Mouse (Mus musculus) hindbrain, embryonic 11.5 days (tissue): Measurements from ENCODE around the gene Iqch. TPM values are rescaled to one million over a fixed set of nuclear protein-coding genes. Genes with fewer than 3 reads are reported as not detected.

Source experiments
- ATAC-seq: fragments of 200-750 bp; cut with Nextera tagmentation; 2 replicates; pipeline ENCODE4 v1.8.0; 2017; ENCODE audit warnings: mild to moderate bottlenecking, moderate TSS enrichment, moderate library complexity; ENCODE audit not compliant: low FRiP score
- DNase-seq: peaks from one replicate; pipeline ENCODE4 v3.0.0-alpha.2; 2015; ENCODE audit warnings: low spot score
- H3K27ac ChIP-seq: fragments of 300-500 bp; sonication (generic); 2 replicates; pipeline ENCODE4 v1.5.1; 2014; ENCODE audit warnings: mild to moderate bottlenecking, low read depth, low read length
- H3K27me3 ChIP-seq: fragments of 300-500 bp; sonication (generic); 2 replicates; pipeline ENCODE4 v1.6.1; 2014; ENCODE audit warnings: mild to moderate bottlenecking, low read length, moderate library complexity, mixed read lengths; ENCODE audit not compliant: control insufficient read depth, insufficient read depth
- H3K36me3 ChIP-seq: fragments of 300-500 bp; sonication (generic); 2 replicates; pipeline ENCODE4 v1.6.1; 2014; ENCODE audit warnings: mild to moderate bottlenecking, low read length, moderate library complexity, mixed read lengths; ENCODE audit not compliant: control insufficient read depth, insufficient read depth
- H3K4me1 ChIP-seq: fragments of 300-500 bp; sonication (generic); replicated peaks from 2 replicates; pipeline ENCODE4 v1.6.1; 2014; ENCODE audit warnings: low read length, mixed read lengths; ENCODE audit not compliant: control insufficient read depth, insufficient read depth
- H3K4me2 ChIP-seq: fragments of 300-500 bp; sonication (generic); replicated peaks from 2 replicates; pipeline ENCODE4 v1.6.1; 2014; ENCODE audit warnings: mild to moderate bottlenecking, low read depth, low read length
- H3K4me3 ChIP-seq: fragments of 300-500 bp; sonication (generic); 2 replicates; pipeline ENCODE4 v1.5.1; 2014; ENCODE audit warnings: low read depth, low read length
- H3K9ac ChIP-seq: fragments of 300-500 bp; sonication (generic); 2 replicates; pipeline ENCODE4 v1.6.1; 2014; ENCODE audit warnings: low read depth, low read length
- H3K9me3 ChIP-seq: fragments of 300-500 bp; sonication (generic); 2 replicates; pipeline ENCODE4 v1.6.1; 2016; ENCODE audit warnings: low read length; ENCODE audit not compliant: control insufficient read depth
- WGBS: fragments of 180-500 bp; shearing (Covaris S2); extraction: QIAGEN DNeasy Blood & Tissue Kit; methylation state at CpG from one replicate; pipeline ENCODE4 v1.1.7; 2014; 5-methylcytosine and 5-hydroxymethylcytosine counted together
- polyA plus RNA-seq: library from polyadenylated mRNA; unstranded; fragments of >200 nt; fragmentation: Nextera tagmentation; extraction: Ambion mirVana; gene quantifications from 2 replicates; pipeline ENCODE4 v1.2.1, GENCODE M21; 2014

Gene Iqch
- polyA plus RNA-seq, 1 experiment from 2014 or later, result 0.32 TPM

GRCm38 (mm10) chr9:63641983-63642646 is 39.8 kb upstream of the Iqch start:
- no peak overlapping the region for H3K4me3 ChIP-seq
- 0 out of 2 replicates have a peak, but pooled peaks cover 3% of the 10 kb centered on the region for H3K36me3 ChIP-seq

DNA sequence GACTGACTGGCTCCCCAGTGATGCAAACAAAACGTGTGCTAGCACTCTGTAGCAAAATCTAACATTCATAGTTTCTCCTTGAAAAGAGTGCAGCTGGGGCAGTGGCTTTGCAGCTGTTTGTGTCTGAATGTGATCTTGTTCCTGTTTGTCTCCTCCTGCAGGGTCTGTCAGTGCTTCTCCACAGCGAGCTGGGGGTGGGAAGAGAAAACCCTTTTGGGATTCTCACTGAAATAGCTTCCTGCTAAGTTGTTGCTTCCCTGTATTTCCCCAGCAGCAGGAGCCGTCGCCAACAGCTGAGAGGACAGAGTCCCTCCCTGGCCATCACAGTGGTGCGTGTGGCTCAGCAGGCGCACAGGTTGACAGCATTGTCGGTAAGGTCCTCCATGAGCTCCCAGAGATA is 33.8 kb upstream of the Iqch start:
- DNase-seq (no peak), ATAC-seq (no peak)
- H3K9ac ChIP-seq, result no peak overlapping the region
- H3K27me3 ChIP-seq, result no peaks in the 10 kb centered on the region
- H3K4me2 ChIP-seq, result no peak overlapping the region
- no peak overlapping the region for H3K4me3 ChIP-seq
- 58% methylated on average over 7 of the region's 7 CpGs for WGBS
- no peaks in the 10 kb centered on the region for H3K4me1 ChIP-seq
- H3K27ac ChIP-seq, result no peak overlapping the region
- H3K36me3 ChIP-seq, result 0 out of 2 replicates have a peak, but pooled peaks cover 3% of the 10 kb centered on the region
- H3K9me3 ChIP-seq, result no peaks in the 10 kb centered on the region

More at GRCm38 (mm10) chr9:63641983-63642646, 39.8 kb upstream of the Iqch start:
- ATAC-seq (no peak), DNase-seq (no peak)
- Histone ChIP-seq H3K4me2 (no peak overlapping the region), H3K27me3 (no peaks in the 10 kb centered on the region), H3K27ac (no peak overlapping the region), H3K9me3 (no peaks in the 10 kb centered on the region), H3K9ac (no peak overlapping the region), H3K4me1 (no peaks in the 10 kb centered on the region)
- 91% methylated on average over 4 of the region's 4 CpGs for WGBS

- Histone ChIP-seq H3K4me3 (no peak overlapping the region), H3K9me3 (no peaks in the 10 kb centered on the region), H3K36me3 (0 out of 2 replicates have a peak, but pooled peaks cover 3% of the 10 kb centered on the region), H3K4me1 (no peaks in the 10 kb centered on the region), H3K9ac (no peak overlapping the region), H3K27ac (no peak overlapping the region), H3K4me2 (no peak overlapping the region), H3K27me3 (no peaks in the 10 kb centered on the region)
- DNase-seq (no peak), ATAC-seq (no peak)
- 50% methylated on average over 7 of the region's 7 CpGs for WGBS
Measured at GRCm38 (mm10) chr9:63633334-63633733, 31.0 kb upstream of the Iqch start.

DNA sequence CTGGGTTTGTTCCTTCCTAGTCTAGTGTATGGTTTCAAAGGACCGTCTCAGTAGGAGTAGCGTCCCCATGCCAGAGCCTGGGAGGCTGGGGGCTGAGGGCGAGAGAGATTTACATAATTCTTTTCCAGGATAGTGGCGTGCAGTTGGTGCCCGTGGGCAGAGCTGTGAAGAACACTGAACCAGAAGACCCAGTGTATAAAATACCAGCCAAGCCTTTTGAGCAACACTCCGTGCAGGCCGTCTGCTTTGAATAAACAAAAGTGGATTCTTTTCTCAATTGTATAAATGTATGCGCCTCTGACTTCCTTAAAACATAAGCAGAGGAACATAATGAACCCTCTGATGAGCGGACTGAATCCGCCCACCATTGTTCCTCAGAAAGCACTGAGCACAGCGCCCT is 30.6 kb upstream of the Iqch start:
- Histone ChIP-seq H3K27me3 (no peaks in the 10 kb centered on the region), H3K9ac (no peak overlapping the region), H3K9me3 (no peaks in the 10 kb centered on the region), H3K27ac (no peak overlapping the region), H3K4me2 (no peak overlapping the region), H3K4me1 (no peaks in the 10 kb centered on the region), H3K36me3 (0 out of 2 replicates have a peak, but pooled peaks cover 3% of the 10 kb centered on the region), H3K4me3 (no peak overlapping the region)
- ATAC-seq, result no peak
- 49% methylated on average over 11 of the region's 11 CpGs for WGBS
- DNase-seq, result no peak

DNA sequence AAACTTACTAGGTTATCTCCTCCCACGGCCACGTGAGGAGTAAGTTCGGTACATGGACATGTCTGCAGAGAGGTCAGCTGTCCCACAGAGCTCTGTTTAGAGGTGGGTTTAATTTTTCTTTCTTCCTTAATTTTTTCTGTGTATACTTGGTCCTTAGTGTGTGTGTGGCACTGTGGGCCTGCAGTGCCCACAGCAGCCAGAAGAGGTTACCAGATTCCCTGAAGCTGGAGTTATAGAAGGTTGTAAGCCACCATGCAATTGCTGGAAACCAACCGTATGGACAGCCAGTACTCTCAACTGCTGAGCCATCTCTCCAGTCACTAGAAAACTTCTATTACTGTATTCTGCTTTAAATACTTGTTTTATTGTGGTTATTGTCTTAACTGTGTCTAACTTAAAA is 29.8 kb upstream of the Iqch start:
- ATAC-seq, result no peak
- DNase-seq, result no peak
- WGBS, result 74% methylated on average over 4 of the region's 4 CpGs

DNA sequence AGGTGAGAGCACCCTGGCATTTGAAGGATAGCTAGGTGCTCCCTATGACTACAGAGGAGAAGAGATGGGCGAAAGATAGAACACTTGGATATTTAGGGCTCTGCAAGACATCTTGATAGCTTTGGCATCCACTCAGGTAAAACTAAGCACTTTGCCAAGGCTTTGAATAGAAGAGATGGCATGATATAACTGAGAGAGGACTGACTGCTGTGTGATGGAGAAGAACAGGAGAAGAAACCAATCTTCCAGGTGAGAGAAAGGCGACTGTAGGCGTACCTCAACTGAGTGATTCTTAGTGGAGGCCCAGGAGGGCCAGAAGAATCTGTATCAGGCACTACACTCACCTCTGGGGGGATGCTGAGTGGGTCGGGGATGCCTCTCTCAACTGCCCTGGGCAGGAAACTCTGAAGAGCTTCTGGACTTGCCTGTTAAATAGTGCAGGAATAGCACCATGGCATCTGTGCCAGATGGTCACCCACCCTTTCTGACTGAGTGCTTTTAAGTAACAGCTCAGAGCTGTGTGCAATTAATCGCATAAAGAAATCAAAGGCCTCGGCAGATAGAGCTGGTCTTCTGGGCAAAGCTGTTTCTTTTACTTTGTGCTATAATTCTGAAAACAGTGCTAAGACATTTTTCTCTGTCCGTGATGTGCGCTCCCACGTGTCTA is 22.9 kb upstream of the Iqch start:
- H3K9ac ChIP-seq, result no peak overlapping the region
- H3K27ac ChIP-seq, result no peak overlapping the region
- H3K9me3 ChIP-seq, result no peaks in the 10 kb centered on the region
- no peaks in the 10 kb centered on the region for H3K27me3 ChIP-seq
- ATAC-seq, result no peak
- DNase-seq, result no peak
- H3K4me1 ChIP-seq, result no peaks in the 10 kb centered on the region
- H3K4me3 ChIP-seq, result no peak overlapping the region
- no peak overlapping the region for H3K4me2 ChIP-seq
- H3K36me3 ChIP-seq, result no peaks in the 10 kb centered on the region
- 92% methylated on average over 9 of the region's 9 CpGs for WGBS

More for the DNA sequence above, 29.8 kb upstream of the Iqch start:
- Histone ChIP-seq H3K4me1 (no peaks in the 10 kb centered on the region), H3K9ac (no peak overlapping the region), H3K36me3 (no peaks in the 10 kb centered on the region), H3K27me3 (no peaks in the 10 kb centered on the region), H3K27ac (no peak overlapping the region), H3K4me2 (no peak overlapping the region), H3K9me3 (no peaks in the 10 kb centered on the region), H3K4me3 (no peak overlapping the region)

DNA sequence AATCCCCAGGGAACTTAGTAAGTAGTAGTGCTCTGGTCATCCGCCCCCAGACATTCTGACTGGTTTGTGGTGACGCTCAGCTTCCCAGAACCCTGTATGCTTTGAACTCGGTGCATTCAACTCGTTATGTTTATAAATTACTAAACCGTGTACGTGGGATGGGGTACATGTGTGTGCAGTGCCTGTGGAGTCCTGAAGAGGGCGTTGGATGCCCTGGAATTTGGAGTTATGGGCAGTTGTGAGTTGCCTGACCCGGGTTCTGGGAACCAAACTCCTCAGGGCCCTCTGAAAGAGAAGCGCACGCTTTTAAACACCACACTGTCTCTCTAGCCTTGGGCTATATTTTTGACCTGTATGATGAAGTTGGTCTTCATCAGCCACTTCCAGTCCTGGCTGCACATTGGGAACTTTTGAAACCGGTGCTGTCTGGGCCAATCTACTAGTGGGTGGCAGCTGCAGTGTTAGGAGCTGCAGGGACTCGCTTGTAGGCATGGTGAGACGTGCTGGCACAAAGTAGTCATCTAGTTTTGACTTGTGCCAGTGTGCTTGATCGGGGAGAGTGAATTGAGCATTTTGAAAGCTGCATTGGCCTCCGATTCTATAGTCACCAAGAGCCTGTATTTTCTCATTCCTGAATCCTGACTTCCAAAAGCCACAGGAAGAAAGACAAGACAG is 21.7 kb upstream of the Iqch start:
- H3K27me3 ChIP-seq, result no peaks in the 10 kb centered on the region
- no peak overlapping the region for H3K4me3 ChIP-seq
- H3K4me1 ChIP-seq, result no peaks in the 10 kb centered on the region
- H3K36me3 ChIP-seq, result no peaks in the 10 kb centered on the region
- DNase-seq (no peak), ATAC-seq (no peak)
- WGBS, result 80% methylated on average over 15 of the region's 15 CpGs
- no peak overlapping the region for H3K27ac ChIP-seq
- H3K9ac ChIP-seq, result no peak overlapping the region
- no peak overlapping the region for H3K4me2 ChIP-seq
- no peaks in the 10 kb centered on the region for H3K9me3 ChIP-seq

DNA sequence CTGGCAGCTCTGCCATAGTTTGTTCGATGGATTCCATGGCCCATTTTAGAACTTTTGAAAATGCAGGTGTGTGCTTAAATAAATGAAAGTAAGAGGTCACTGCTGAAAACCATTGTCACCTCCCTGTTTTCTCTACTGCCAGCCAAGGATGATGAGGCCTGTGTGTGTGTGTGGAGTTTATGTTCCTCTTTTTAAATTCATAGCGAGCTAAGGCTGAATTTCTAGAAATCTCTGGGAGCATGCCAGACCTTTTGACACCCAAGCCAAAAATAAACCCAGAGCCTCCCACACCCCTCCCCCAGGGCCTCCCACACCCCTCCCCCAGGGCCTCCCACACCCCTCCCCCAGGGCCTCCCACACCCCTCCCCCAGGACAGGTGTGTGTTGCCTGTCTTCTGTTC is 15.7 kb upstream of the Iqch start:
- no peak overlapping the region for H3K27ac ChIP-seq
- ATAC-seq (no peak), DNase-seq (no peak)
- no peaks in the 10 kb centered on the region for H3K9me3 ChIP-seq
- no peak overlapping the region for H3K9ac ChIP-seq
- no peaks in the 10 kb centered on the region for H3K36me3 ChIP-seq
- H3K4me1 ChIP-seq, result 0 out of 2 replicates have a peak, but pooled peaks cover 3% of the 10 kb centered on the region
- H3K27me3 ChIP-seq, result no peaks in the 10 kb centered on the region
- H3K4me2 ChIP-seq, result no peak overlapping the region
- no peak overlapping the region for H3K4me3 ChIP-seq
- 92% methylated on average over 2 of the region's 2 CpGs for WGBS
